Mouse (Mus musculus) ES-Bruce4 (cell line): ENCODE measurements around the gene Apof.

Experiments
- CTCF ChIP-seq: IDR thresholded peaks from one replicate; pipeline ENCODE4 v1.8.1; 2011; ENCODE audit warnings: low read depth, low read length
- EP300 ChIP-seq: IDR thresholded peaks from 2 replicates; pipeline ENCODE4 v1.6.1; 2011; ENCODE audit warnings: low read depth, low read length; ENCODE audit not compliant: insufficient read depth
- POLR2A ChIP-seq: IDR thresholded peaks from one replicate; pipeline ENCODE4 v1.8.1; 2011; ENCODE audit warnings: low read length; ENCODE audit not compliant: insufficient read depth

DNA sequence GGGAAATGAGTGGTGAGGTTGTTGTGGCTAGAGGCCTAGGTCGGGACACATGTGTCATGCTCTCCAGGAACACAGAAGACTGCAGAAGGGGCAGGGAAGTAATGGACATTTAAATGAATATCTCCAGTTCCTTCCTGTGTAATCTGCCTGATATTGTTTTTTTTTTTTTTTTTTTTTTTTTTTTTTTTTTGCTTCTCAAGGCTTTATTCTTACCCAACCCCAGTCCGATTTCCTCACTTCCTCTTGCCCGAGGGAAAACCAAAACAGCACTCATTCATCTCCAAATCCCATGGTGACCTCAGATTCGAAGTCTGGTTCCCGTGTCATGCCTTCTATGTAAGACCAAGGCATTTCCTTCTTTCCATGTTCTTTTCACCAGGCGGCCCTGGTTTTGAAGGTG lies 29.8 kb downstream of the Apof start:
- no peak for TF ChIP-seq CTCF
- no peak for TF ChIP-seq POLR2A
- no peak for TF ChIP-seq EP300
